Mouse (Mus musculus) embryonic stem cell, embryonic (primary cell): ENCODE results near the gene Cux2.

ENCODE experiments used
- CTCF ChIA-PET, 4 experiments: fragments of 300-600 bp in 2 of 4; fragments of 350-600 bp in 2 of 4; sonication (Branson Sonifier 250); formaldehyde crosslinking; loops; one replicate each; lab custom pipeline; 2022; ENCODE audit warnings: inconsistent platforms in 2 of 4; lab: Charles Lee
- POLR2A ChIA-PET, 4 experiments: fragments of 300-600 bp in 2 of 4; fragments of 350-600 bp in 2 of 4; sonication (Branson Sonifier 250); formaldehyde crosslinking; loops; one replicate each; lab custom pipeline; 2022; ENCODE audit warnings: antibody characterized with exemption in 4 of 4, inconsistent platforms in 1 of 4; lab: Charles Lee

The Cux2 gene

DNA sequence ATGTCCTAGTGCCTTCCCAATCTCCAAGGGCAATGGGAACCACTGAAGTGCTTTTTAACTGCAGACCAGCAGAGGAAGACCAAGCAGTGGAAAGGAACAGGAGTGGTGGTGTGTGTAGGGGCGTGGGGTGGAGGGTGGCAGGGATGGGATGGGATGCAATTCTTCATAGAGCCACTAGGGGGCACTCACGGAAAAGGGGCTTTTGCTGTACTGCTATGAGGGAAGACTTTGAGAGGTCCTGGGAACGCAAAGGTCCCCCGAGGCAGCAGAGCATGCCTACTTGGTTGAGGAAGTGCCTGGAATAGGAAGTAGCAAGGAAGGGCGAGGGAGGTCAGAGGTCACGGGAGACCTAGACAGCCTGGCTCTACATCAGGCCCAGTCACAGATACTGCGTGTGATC lies 106.4 kb downstream of the Cux2 start:
- ChIA-PET POLR2A (no interaction called here), CTCF (interaction anchor here in 3 of 4 experiments (0.6 to 3.4 kb wide), 9 partner anchors 17 to 161 kb away, joined by 3 to 10 read pairs (median 3); partner anchors contain the start of gene Sh2b3 (in 1 of the 3))

- POLR2A ChIA-PET, result interaction anchor here in 3 of 4 experiments (0.6 to 1.6 kb wide), 3 partner anchors 38 to 122 kb away, joined by 3 read pairs; no protein-coding TSS in a partner anchor
- CTCF ChIA-PET, result interaction anchor here in 3 of 4 experiments (1.0 to 2.9 kb wide), 7 partner anchors 7 to 151 kb away, joined by 3 to 7 read pairs (median 3); no protein-coding TSS in a partner anchor
These were observed 111.6 kb downstream of the Cux2 start for GRCm38 (mm10) chr5:121938065-121938849.

DNA sequence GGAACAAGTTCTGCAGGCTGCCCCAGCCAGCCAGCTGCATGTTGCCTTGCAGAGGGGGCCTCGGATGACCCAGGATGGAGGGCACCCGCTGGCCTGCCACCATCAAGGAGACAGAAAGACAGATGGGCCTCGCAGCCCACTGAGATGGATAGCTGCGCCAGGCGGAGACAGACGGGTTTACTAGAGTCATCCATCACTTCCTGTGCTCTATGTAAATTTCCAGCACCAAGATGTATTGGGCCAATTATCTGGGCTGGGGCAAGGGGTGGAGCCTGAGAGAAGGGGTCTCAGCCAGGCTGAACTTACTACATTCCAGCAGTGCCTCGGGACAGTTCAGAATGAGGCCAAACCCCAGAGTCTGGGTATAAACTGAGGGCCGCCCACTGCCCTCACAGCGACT lies 119.6 kb downstream of the Cux2 start:
- POLR2A ChIA-PET, result no interaction called here
- CTCF ChIA-PET, result interaction anchor here in 2 of 4 experiments (0.7 to 1.1 kb wide), 2 partner anchors 15 to 424 kb away, joined by 3 read pairs; partner anchors contain the start of genes Rad9b (in 1 of the 2) and Vps29 (in 1 of the 2)

DNA sequence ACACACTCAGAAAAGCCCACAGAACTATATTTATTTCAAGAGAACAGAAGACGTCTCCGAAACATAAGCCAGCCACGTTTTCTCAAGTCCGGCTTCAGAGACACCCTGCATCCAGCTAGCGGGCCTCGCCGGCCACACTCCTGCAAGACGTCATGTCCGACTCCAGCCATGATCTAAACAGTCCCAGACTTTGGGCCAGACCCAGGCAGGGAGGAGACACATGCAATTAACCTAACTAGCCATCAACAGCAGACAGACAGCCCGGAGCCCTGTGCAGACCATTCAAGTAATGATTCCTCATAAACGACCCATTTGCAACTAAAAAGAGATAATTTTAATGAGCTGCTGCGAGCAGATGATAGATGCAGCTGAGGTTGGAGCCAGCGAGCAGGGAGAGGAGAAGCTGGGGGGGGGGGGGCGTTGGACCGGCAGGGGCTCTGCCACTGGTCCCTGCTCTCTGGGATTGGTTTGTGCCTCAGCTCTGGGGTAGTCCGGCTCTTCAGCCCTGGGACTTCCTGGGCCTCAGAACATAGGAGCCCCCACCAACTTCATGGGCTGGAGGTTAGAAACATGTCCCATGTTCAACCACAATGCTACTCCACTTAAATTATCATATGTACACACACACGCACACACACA lies 121.4 kb downstream of the Cux2 start:
- POLR2A ChIA-PET, result interaction anchor here in 1 of 4 experiments (0.5 kb wide), 1 partner anchor 38 kb away, joined by 4 read pairs; no protein-coding TSS in a partner anchor
- CTCF ChIA-PET, result no interaction called here

DNA sequence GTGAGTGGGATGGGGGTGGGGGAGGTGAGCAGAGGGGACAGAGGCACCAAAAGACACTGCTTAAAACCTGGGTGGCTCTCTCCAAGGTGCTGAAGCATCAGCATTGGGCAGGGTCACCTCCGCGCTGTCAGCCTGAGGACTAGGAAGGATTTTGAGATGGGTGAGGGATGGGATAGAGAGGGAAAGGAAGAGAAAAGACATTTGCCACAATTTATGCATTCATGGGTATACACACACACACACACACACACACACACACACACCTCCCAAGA lies 123.4 kb downstream of the Cux2 start:
- CTCF ChIA-PET, result interaction anchor here in 2 of 4 experiments (0.6 to 0.7 kb wide), 3 partner anchors 19 to 471 kb away, joined by 3 read pairs; no protein-coding TSS in a partner anchor
- POLR2A ChIA-PET, result interaction anchor here in 1 of 4 experiments (0.6 kb wide), 1 partner anchor 22 kb away, joined by 4 read pairs; no protein-coding TSS in a partner anchor

- ChIA-PET POLR2A (interaction anchor here in 3 of 4 experiments (0.5 to 0.7 kb wide), 3 partner anchors 21 to 585 kb away, joined by 3 to 4 read pairs (median 3); no protein-coding TSS in a partner anchor), CTCF (interaction anchor here in 3 of 4 experiments (0.5 to 0.7 kb wide), 4 partner anchors 19 to 311 kb away, joined by 3 to 5 read pairs (median 4); no protein-coding TSS in a partner anchor)
These were observed 124.0 kb downstream of the Cux2 start for GRCm38 (mm10) chr5:121925751-121926542.

- ChIA-PET CTCF (interaction anchor here in 1 of 4 experiments (0.5 kb wide), 1 partner anchor 310 kb away, joined by 5 read pairs; no protein-coding TSS in a partner anchor), POLR2A (interaction anchor here in 2 of 4 experiments (0.7 to 1.1 kb wide), 2 partner anchors 72 to 85 kb away, joined by 3 read pairs; no protein-coding TSS in a partner anchor)
These were observed 124.6 kb downstream of the Cux2 start for GRCm38 (mm10) chr5:121925291-121925690.

GRCm38 (mm10) chr5:121924423-121924822 lies 125.5 kb downstream of the Cux2 start:
- POLR2A ChIA-PET, result interaction anchor here in 2 of 4 experiments (0.7 to 1.1 kb wide), 2 partner anchors 86 to 165 kb away, joined by 3 to 4 read pairs; no protein-coding TSS in a partner anchor

DNA sequence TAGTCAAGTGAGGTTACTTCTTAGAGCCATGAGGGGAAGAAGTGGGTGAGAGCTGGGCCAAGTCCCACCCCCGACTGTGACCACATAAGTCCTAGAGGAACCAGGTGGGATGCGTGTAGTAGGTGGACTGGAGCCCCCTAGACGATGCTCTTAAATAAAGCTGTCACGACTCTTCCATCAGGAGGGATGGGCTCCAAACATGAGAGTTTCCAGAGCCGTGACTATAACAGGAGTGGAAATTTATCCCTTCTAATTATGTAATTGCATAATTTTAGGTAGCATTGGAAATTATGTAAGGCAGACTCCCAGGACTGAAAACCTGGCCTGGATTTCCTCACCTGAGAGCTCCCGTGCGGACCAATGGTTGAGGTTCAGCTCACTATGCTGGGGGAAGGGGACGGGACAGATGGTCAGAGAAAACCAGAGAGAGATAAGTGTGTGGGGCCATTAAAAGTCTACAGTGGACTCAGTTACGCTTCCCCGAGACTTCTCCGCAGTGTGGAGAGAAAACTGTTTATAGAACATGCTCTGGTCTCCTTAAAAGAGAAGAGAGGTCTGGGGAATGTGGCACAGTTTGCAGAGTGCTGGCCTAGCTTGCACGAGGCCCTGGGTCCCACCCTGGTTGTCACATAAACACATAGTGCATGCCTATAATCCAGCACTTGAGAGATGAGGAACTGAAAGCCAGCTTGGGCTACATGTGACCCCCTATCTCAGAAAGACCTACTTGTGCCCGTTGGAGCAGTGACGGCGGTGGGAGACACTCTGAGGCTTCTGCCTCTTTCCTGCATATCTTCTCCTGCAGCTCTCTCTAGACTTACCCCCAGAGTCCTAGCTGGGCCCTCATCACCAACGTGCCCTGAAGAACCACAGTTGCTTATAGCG lies 126.7 kb downstream of the Cux2 start:
- POLR2A ChIA-PET, result interaction anchor here in 1 of 4 experiments (0.8 kb wide), 1 partner anchor 27 kb away, joined by 4 read pairs; no protein-coding TSS in a partner anchor
- CTCF ChIA-PET, result no interaction called here

More at GRCm38 (mm10) chr5:121924423-121924822, 125.5 kb downstream of the Cux2 start:
- CTCF ChIA-PET, result interaction anchor here in 3 of 4 experiments (0.5 to 0.8 kb wide), 5 partner anchors 17 to 233 kb away, joined by 3 to 16 read pairs (median 4); no protein-coding TSS in a partner anchor

DNA sequence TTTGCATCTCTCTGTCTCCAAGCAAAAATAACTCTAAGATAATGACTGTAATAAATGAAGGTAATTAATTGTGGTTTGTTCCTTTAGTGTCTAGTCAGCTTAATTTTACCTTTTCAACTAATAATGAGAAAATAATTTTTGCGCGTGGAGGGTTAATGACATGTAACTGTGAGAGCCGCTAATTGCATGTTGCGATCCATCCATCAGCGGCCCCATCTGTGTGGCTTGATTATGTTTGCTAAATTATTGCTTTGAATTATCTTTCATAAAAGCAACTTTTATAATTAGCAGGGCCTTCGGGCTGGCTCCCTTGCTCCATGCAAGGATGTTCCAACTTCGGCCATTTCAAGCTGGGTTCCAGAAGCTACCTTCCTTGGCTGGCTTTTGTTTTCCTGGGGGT lies 130.7 kb downstream of the Cux2 start:
- POLR2A ChIA-PET, result interaction anchor here in 2 of 4 experiments (0.6 kb wide), 2 partner anchors 194 to 1076 kb away, joined by 3 to 5 read pairs; no protein-coding TSS in a partner anchor
- CTCF ChIA-PET, result interaction anchor here in 1 of 4 experiments (0.6 kb wide), 1 partner anchor 83 kb away, joined by 3 read pairs; no protein-coding TSS in a partner anchor

DNA sequence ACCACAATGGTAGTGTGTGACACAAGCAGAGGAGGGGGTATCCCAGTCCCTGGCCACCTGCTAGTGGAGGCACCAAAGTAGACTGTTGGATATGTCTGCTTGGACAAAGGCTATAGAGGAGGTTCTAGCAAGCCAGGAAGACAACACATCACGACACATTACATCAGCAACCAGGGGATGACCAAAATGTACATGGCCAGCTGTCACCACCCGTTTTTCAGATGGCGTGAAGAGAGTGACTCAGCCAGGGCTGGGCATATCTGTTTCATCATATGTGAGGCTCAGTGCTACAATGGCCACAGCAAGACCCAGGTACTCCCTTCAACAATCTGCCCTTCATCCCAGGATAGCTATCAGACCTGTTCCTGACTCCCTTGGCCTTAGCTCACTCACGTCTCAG lies 133.1 kb downstream of the Cux2 start:
- CTCF ChIA-PET, result no interaction called here
- POLR2A ChIA-PET, result no interaction called here

DNA sequence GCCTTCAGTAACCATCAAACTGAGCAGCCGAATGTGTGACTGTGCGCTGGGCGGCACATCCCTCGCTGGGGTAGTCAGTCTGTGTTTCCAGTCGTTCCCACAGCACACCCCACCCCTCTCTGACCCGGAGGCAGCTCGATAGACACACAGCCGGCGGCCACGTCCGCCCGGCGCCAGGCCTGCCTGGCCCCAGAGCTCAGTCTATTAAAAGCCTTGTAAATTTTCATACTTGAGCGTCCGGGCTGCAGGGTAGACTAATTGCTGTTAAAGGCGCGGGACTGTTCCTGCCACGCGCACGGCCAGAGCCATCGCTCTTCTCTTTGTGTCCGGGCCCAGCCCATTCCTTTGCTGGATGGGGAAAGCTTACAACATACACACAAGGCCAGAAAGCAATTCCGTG lies 135.9 kb downstream of the Cux2 start:
- ChIA-PET CTCF (interaction anchor here in 1 of 4 experiments (0.7 kb wide), 1 partner anchor 189 kb away, joined by 11 read pairs; no protein-coding TSS in a partner anchor), POLR2A (interaction anchor here in 3 of 4 experiments (0.7 to 0.8 kb wide), 3 partner anchors 9 to 127 kb away, joined by 3 to 10 read pairs (median 4); no protein-coding TSS in a partner anchor)

DNA sequence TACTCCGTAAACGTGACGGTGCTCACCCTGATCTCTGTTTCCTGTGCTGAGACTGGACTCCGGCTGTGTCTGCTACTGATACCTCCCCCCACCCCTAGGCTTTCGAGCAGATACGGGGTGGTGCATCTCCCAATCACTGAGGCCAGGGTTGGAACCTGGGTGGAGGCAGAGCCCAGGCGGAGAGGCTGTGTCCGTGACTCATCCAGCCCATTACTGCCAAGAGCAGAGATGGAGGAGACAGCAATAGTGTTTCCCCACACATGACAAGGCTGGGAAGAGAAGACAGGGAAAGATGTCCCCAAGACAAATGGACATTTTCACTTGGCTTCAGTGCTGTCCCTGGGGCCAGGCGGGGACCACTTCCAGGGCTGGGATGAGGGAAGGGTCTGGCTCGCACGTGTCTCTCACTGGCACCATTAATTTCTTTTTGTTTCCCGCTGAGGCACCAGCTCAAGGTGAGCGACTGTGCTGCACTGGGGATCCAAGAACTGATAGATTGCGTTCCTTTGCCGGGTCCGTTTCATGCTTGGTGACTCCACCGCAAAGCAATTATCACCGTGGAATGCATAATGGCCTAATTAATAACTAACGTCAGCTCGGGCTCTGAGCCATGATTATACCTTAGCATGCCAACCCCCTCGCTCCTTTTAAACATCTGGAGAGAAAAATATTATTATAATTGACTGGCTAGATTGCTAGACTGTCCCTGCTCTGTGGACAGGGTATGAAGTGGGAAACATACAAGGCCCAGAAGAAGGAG lies 140.5 kb downstream of the Cux2 start:
- ChIA-PET CTCF (no interaction called here), POLR2A (interaction anchor here in 1 of 4 experiments (0.6 kb wide), 1 partner anchor 66 kb away, joined by 3 read pairs; no protein-coding TSS in a partner anchor)

GRCm38 (mm10) chr5:121905671-121906070 lies 144.2 kb downstream of the Cux2 start:
- ChIA-PET CTCF (interaction anchor here in 1 of 4 experiments (1.1 kb wide), 1 partner anchor 174 kb away, joined by 5 read pairs; no protein-coding TSS in a partner anchor), POLR2A (interaction anchor here in 3 of 4 experiments (0.6 to 1.5 kb wide), 4 partner anchors 17 to 112 kb away, joined by 3 read pairs; no protein-coding TSS in a partner anchor)

GRCm38 (mm10) chr5:121904799-121905198 lies 145.1 kb downstream of the Cux2 start:
- ChIA-PET CTCF (interaction anchor here in 1 of 4 experiments (1.1 kb wide), 1 partner anchor 175 kb away, joined by 5 read pairs; no protein-coding TSS in a partner anchor), POLR2A (interaction anchor here in 3 of 4 experiments (0.6 to 1.5 kb wide), 6 partner anchors 8 to 1341 kb away, joined by 3 to 7 read pairs (median 4); no protein-coding TSS in a partner anchor)
